Mouse (Mus musculus) left cerebral cortex, adult 9 months (tissue): ENCODE measurements around the gene Lsm14b.
A peak's percentile ranks its signal among the peaks of the same experiment; 100 is the strongest.

ENCODE experiments used
- DNase-seq, 2 experiments: peaks; one replicate each; pipeline ENCODE4 v3.0.0; 2022; ENCODE audit warnings: low spot score in 2 of 2

Gene Lsm14b

DNA sequence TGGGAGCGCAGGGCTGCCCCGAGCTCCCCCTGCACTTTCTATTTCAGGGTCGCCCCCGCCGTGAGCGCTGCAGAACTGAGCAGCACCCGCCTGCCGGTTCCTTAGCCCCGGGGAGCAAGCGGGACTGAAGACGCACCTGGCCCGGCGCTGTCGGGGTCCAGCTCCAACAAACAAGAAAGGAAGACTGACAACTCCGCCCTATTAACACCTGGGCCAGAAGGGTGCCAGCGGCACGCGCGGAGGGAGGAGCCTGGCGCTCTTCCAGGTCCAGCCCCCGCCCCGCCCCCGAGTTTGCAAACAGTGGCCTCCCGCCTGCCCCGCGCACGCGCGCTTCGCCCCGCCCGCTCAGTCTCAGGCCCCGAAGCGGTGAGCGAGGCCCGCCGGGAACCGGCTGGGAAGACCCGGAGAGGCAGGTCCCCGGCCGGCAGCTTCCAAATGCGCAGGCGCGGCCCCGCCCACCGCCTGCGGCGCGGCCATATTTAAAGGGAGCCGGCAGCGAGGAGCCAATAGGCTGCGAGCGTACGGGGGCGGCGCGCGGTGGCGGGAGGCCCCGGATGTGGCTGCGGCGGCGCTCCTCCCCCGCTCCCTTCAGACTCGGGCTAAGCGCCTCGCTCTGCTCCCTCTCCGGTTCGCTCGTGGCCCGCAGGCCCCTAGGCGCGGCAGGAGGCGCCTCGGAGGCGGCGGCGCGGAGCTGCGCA lies at the start of gene Lsm14b:
Gene Lsm14b, plus strand, starts transcription at position 587 of the 698 bp plus-strand sequence.
- peak; percentile 98 to 99 for DNase-seq

- DNase-seq, result no peak
Measured at GRCm38 (mm10) chr2:179975851-179976250, 48.9 kb upstream of the Lsm14b start.

DNA sequence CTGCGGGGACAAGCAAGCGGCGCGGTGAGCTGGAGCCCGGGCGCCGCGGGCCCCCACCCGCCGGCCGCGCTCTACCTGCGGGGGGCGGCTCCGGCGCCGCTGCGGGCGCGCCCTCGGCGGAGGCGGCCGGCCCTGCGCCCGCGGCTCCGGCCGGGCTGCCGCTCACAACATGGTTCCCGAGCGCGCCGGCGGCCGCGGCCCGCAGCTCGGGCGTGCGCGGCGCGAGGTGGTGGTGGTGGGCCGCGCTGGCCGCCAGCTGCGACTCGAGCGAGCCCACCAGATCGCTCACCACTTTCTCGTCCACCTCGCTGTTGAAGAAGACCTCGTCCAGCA lies 48.5 kb upstream of the Lsm14b start:
- DNase-seq, result no peak

DNA sequence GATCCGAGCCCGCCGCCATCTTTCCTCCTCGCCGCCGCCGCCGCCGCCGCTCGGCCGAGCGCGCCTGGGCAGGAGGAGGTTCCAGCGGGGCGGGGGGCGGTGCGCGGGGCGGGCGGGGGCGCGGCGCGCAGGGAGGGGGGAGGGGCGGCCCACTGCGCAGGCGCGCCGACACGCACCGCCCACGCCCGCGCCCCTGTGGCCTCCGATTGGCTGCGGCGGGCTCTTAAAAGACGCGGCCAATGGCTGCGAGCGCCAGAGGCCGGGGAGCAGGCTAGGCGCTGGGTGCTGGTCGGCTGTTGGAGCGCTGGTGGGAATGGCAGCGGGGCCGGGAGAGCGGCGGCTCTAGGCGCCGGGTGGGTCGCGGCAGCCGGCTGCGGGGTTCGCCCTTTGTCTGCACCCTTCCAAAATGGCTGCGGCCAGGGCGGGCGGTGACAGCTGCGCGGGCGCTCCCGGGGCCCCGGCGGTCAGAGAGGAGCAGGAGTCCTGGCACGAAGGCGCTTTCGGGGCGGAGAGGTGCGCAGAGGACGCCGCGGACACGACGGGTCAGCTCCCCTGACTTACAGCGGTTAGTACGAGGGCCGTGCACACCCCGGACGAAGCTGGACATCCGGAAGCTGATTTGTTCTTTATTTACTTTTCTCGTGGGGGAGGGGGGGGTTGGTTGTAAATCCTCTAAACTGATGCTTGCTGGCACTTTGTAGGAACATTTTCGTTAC lies 48.0 kb upstream of the Lsm14b start, which contains the start of gene Taf4:
Gene Taf4, minus strand, starts transcription at position 19 of the 716 bp plus-strand sequence.
- DNase-seq, result peak; percentile 60 to 84

GRCm38 (mm10) chr2:179977344-179978025 lies 47.3 kb upstream of the Lsm14b start:
- DNase-seq, result peak in 1 of 2 experiments; percentile 50

DNA sequence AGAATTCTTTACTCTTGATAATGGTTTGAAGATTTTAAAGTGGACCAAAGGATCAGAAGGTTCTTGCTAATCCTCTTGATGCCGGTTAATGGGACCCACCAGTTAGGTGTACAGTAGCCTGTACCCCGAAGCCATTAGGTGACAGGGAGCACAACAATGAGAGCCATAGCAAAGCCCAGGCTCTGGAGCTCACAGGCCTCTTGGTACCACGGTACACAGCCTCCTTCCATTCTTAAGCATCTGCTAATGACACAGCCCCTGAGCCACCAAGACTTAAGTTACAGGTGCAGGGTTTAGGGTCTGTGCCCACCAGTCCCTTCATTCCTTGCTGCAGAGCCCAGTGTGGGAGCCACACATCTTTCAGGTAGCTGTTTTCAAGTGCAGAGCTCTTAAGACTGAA lies 46.5 kb upstream of the Lsm14b start:
- DNase-seq, result no peak

DNA sequence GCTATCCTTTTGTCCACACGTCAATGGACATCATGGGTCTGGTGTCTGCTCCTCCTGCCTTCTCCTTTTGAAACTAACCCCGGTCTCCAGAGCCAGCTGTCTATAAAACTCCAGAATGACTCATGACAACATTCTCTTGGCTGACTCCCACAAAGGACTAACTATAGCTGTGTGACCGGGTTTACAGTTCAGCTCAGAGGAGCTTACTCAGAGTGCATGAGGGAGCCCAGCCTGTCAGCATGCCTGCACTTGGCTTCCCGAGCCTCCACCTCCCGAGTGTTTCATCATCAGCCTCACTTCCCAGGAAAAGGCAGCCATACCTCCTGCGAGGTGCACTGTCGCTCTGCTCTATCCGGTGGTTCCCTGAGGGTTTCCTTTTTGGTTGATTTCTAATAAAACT lies 45.0 kb upstream of the Lsm14b start:
- DNase-seq, result peak; percentile 52 to 68

- no peak for DNase-seq
Measured at GRCm38 (mm10) chr2:179980616-179981015, 44.2 kb upstream of the Lsm14b start.

GRCm38 (mm10) chr2:179982715-179983114 lies 42.1 kb upstream of the Lsm14b start:
- DNase-seq, result no peak

DNA sequence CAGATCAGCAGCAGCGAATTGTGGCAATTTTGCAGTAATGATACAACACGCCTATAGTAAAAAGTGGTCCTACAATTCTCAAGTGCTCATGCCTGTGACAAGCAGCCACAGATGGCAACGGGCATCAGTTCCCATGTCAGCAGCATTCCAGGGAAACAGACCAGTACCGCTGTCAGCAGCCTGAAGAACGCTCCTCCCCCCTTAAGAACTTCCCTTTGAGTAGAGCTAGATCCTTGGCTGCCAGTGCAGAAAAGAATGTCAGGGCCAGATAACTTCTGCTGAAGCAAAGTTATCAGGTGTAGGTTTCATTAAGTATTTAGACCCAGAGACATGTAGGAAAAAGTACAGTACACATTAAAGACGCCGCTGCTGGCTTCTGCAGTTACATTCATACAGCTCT lies 40.0 kb upstream of the Lsm14b start:
- DNase-seq, result no peak

- no peak for DNase-seq
Measured at GRCm38 (mm10) chr2:179985695-179986094, 39.1 kb upstream of the Lsm14b start.

GRCm38 (mm10) chr2:179986437-179987022 lies 38.3 kb upstream of the Lsm14b start:
- no peak for DNase-seq

DNA sequence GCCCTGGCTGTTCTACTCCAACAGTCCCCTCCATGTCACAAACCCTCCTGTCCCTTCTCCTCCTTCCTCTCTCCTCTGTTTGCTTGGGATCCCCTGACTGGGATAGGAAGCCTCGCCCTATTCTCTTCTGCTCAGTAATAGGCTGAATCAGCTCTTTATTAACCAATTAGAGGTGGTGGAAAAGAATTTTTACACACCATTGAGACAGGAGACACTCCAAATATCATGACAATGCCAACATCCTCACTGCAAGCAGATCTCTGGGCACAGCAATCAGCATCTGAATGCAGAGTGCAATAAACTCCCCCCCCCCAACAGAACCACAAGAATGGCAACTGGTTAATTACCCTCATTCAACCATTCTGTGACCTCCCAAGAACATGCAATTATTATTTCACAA lies 35.7 kb upstream of the Lsm14b start:
- DNase-seq, result no peak

- no peak for DNase-seq
Measured at GRCm38 (mm10) chr2:179993071-179993470, 31.7 kb upstream of the Lsm14b start.

GRCm38 (mm10) chr2:179998431-179998830 lies 26.4 kb upstream of the Lsm14b start:
- no peak for DNase-seq

DNA sequence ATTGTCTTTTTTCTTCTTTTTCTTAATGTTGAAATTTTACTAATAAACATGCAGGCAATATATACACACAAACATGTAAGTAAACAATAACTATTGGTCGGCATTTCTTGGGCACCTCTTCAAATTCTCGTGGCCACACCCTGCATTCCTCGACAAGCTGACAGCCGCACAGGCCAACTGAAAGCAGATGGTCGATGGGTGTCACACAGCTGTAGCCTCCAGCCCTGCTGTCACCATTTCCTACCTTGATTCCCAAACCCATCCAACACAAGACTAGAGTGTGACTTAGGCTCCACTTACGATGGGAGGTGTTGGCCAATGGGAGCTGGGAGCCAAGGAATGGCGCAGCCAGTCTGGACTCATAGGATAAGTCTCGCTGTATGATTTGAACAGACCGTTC lies 23.2 kb upstream of the Lsm14b start:
- DNase-seq, result no peak

- DNase-seq, result no peak
Measured at GRCm38 (mm10) chr2:180005656-180006351, 19.0 kb upstream of the Lsm14b start.

- DNase-seq, result no peak
Measured at GRCm38 (mm10) chr2:180006352-180007017, 18.3 kb upstream of the Lsm14b start.

- DNase-seq, result no peak
Measured at GRCm38 (mm10) chr2:180010686-180011085, 14.1 kb upstream of the Lsm14b start.

GRCm38 (mm10) chr2:180011370-180011769 lies 13.4 kb upstream of the Lsm14b start:
- DNase-seq, result no peak

DNA sequence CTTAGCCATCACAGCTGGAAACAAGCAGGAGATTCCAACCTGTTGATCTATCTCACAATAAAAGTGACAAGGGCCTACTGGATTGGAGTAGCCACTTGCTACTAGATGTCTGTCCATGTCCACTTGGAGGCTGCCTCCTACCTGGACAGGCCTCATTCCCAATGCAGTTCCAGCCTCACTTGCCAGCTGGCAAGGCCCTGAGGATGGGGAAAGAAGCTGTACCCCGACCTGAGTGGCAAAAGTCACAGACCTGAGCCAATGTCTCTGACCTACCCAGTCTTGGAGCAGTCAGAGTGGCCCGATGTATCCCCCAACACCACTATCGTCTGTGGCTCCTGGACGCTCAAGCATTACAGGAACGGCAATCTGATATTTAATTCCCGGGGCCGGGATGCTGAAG lies 11.1 kb upstream of the Lsm14b start:
- DNase-seq, result no peak
